Comparison of ENCODE assay signal across 1 mouse cellular context in genomic region chr10:4425245-4425644, GRCm38 (mm10).
TF ChIP-seq lines count a peak whose summit lies in the region.

No protein-coding gene starts in this region.

TF ChIP-seq in CH12.LX, 34 proteins besides CTCF, POLR2A, EP300 and RAD21 (continued from another document):
- TF ChIP-seq JUN (IDR thresholded peaks at IDR 0.05; ENCODE audit: insufficient read depth, low read depth, low read length) (no peak), USF1 (IDR thresholded peaks at IDR 0.05; ENCODE audit: low read depth, low read length) (no peak), SMC3 (IDR thresholded peaks at IDR 0.05; ENCODE audit: low read depth, low read length) (peak; percentile 32)
